In genomic region chr1:160786571-160786970, GRCm38 (mm10) we compare ENCODE assay signal across 26 mouse cellular contexts. TPM values are rescaled to one million over a fixed set of nuclear protein-coding genes. Genes with fewer than 3 reads are reported as not detected.
DNase-seq lines count a peak whose midpoint lies in the region; ATAC-seq and TF ChIP-seq lines count a peak whose summit lies in the region.
"Had no signal": no experiment of that assay in that cellular context is flagged by ENCODE, and none has a peak within 500 bp of the region (broad histone marks: within the 10 kb centered on the region; RNA-seq: fewer than 3 reads in every experiment).

No protein-coding gene starts in this region.

- no peak overlapping the region for H3K4me3 ChIP-seq in liver, adult 2 months (ENCODE audit: insufficient read depth, low read depth, low read length)
- H3K4me3 ChIP-seq: embryonic facial prominence, embryonic 10.5 days; embryonic facial prominence, embryonic 13.5 days; forebrain, embryonic 10.5 days; forebrain, embryonic 13.5 days; heart, adult 2 months; heart, embryonic 10.5 days; heart, embryonic 13.5 days; hindbrain, embryonic 10.5 days; hindbrain, embryonic 13.5 days had no signal

- H3K36me3 ChIP-seq in liver, adult 2 months (ENCODE audit: control insufficient read depth, insufficient read depth, low read length) = no peaks in the 10 kb centered on the region
- H3K36me3 ChIP-seq: embryonic facial prominence, embryonic 10.5 days; embryonic facial prominence, embryonic 13.5 days; forebrain, embryonic 10.5 days; heart, embryonic 10.5 days; heart, embryonic 13.5 days; hindbrain, embryonic 10.5 days; hindbrain, embryonic 13.5 days had no signal

- H3K27ac ChIP-seq in liver, adult 2 months (replicated peaks; ENCODE audit: insufficient read depth, low read depth, low read length) = peak overlapping the region; percentile 69
- H3K27ac ChIP-seq: embryonic facial prominence, embryonic 10.5 days; embryonic facial prominence, embryonic 13.5 days; forebrain, embryonic 10.5 days; forebrain, embryonic 13.5 days; heart, adult 2 months; heart, embryonic 10.5 days; hindbrain, embryonic 10.5 days; hindbrain, embryonic 13.5 days had no signal

- H3K27me3 ChIP-seq in liver, adult 2 months (ENCODE audit: control insufficient read depth, insufficient read depth, low read length) = no peaks in the 10 kb centered on the region
- H3K27me3 ChIP-seq: embryonic facial prominence, embryonic 13.5 days; forebrain, embryonic 13.5 days; heart, embryonic 13.5 days; hindbrain, embryonic 13.5 days had no signal

- TF ChIP-seq POLR2A in liver, adult 2 months (IDR thresholded peaks at IDR 0.05; ENCODE audit: extremely low read depth, insufficient read depth, low read length) = no peak

- peaks cover 25% of the 10 kb centered on the region for H3K4me1 ChIP-seq in liver, adult 2 months (ENCODE audit: control insufficient read depth, insufficient read depth, low read length)

- WGBS in liver, adult 2 months = 80% methylated on average over 3 of the region's 3 CpGs

- ATAC-seq in CD4-positive, CD25-positive, alpha-beta regulatory T cell, adult 4 months = peak; percentile 65
- peak; percentile 48 for ATAC-seq in inflammation-experienced regulatory T-cells, adult 6 months
- no peak for ATAC-seq in frontal cortex, adult (ENCODE audit: low TSS enrichment)
- ATAC-seq in erythroblast, adult 5-6 weeks (replicated peaks; ENCODE audit: low FRiP score, poor library complexity, severe bottlenecking) = no peak
- ATAC-seq: forebrain, embryonic 13.5 days; forebrain, embryonic 16.5 days; hindbrain, embryonic 16.5 days; intestine, postnatal 0 days had no signal

- no peak overlapping the region for H3K9ac ChIP-seq in liver, adult 2 months (ENCODE audit: low read depth, low read length)
- H3K9ac ChIP-seq: embryonic facial prominence, embryonic 13.5 days; forebrain, embryonic 13.5 days; heart, embryonic 13.5 days; hindbrain, embryonic 13.5 days had no signal

- H3K79me2 ChIP-seq in liver, adult 2 months (ENCODE audit: control insufficient read depth, insufficient read depth, low read length) = peaks cover 16% of the 10 kb centered on the region; the same call in 1 of the 2 replicates

- no peak for DNase-seq in liver, adult 2 months (ENCODE audit: extremely low read depth, low read depth, low spot score)
- no peak for DNase-seq in liver
- DNase-seq: adrenal gland, adult 8-10 months; adrenal gland, postnatal 25 days; cerebellum, adult 11-12 months; cerebellum, adult 8-10 months; cerebellum, postnatal 10 days; cerebellum, postnatal 36 days; embryo, embryonic 11 days; gastrocnemius, postnatal 25 days; heart, adult 2 months had no signal

- no peak for TF ChIP-seq CTCF in liver, adult 2 months (IDR thresholded peaks at IDR 0.05; ENCODE audit: low read depth, low read length)

RNA-seq across cellular contexts. Expression of gene Rabgap1l, which starts 6.4 kb away (rescaled TPM):
- 64.6 and 78.7 TPM in 2 replicates for total RNA-seq in liver, adult 2 months (2014; rRNA removed)
- 4.7 and 6.4 TPM in 2 replicates for polyA plus RNA-seq in liver, adult 2 months (2012; rRNA removed)
- polyA plus RNA-seq in CD4-positive, CD25-positive, alpha-beta regulatory T cell, adult 4 months (2017; shearing (Covaris generic)) = 100 to 1,000 TPM; 268 to 348 TPM
- polyA plus RNA-seq in inflammation-experienced regulatory T-cells, adult 6 months (2017; shearing (Covaris generic)) = 100 to 1,000 TPM; 237 to 400 (median 301) TPM
- total RNA-seq in erythroblast, adult 5-6 weeks (2015; ENCODE audit: low replicate concordance) = 82.3 and 161 TPM in 2 replicates
- total RNA-seq in erythroblast, adult 5-6 weeks (2017; ENCODE audit: low replicate concordance) = 105 and 110 TPM in 2 replicates

Comparison
In these comparisons a context has a peak if more than half of its experiments do, and no peak if none do; other contexts are left out.
1. ATAC-seq: peak in CD4-positive, CD25-positive, alpha-beta regulatory T cell, adult 4 months (single experiment) and inflammation-experienced regulatory T-cells, adult 6 months (single experiment); none in frontal cortex, adult (single experiment) and erythroblast, adult 5-6 weeks (single experiment).
2. RNA of gene Rabgap1l, which starts 6.4 kb away (polyA plus RNA-seq): 268 to 348 TPM in CD4-positive, CD25-positive, alpha-beta regulatory T cell, adult 4 months and 237 to 400 TPM in inflammation-experienced regulatory T-cells, adult 6 months; 4.7 to 6.4 TPM in liver, adult 2 months; every median in the first group is over 10 times any median in the second.